Mouse (Mus musculus) A20 (cell line): Measurements from ENCODE around the gene Gbf1.

Experiments
- DNase-seq: peaks from one replicate; pipeline ENCODE4 v3.0.0-alpha.2; 2011; ENCODE audit warnings: low read depth, low spot score

Gbf1 gene

GRCm38 (mm10) chr19:46223118-46223517 lies 70.8 kb downstream of the Gbf1 start:
- no peak for DNase-seq

DNA sequence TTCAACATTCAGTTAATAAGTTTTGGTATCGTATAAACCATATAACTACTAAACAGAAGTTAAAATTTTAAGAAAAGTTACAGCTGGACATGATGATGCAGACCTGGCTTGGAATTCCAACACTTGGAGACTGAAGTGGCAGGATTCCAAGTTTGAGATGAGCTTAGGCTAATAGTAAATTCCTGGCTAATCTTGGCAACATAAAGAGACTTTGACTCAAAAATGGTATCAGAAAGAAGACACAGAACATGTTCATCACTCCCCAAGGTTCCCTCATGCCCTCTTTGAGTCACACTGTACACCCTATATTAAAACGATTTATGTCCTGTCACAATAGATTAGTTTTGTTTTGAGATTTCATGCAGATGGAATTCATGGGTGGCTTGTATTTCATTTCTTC lies 72.6 kb downstream of the Gbf1 start:
- no peak for DNase-seq

DNA sequence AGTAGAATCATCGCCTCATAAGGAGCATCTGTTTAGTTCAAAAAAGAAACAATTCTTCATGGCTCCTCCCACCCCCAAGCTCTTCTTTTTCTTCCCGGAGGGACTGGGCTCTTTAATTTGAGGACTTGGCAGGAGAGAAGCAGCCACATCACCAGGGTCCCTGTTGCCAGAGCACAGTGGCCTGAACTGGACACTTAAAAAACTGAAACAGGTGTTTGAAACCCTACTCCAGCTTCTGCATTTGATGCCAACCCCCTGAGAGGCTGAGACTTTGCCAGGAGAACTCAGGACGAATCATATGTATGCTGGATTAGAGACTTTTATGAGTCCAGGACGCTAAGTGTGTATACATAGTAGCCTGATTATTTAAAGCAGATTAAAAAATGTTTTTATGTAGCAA lies 73.2 kb downstream of the Gbf1 start:
- no peak for DNase-seq

DNA sequence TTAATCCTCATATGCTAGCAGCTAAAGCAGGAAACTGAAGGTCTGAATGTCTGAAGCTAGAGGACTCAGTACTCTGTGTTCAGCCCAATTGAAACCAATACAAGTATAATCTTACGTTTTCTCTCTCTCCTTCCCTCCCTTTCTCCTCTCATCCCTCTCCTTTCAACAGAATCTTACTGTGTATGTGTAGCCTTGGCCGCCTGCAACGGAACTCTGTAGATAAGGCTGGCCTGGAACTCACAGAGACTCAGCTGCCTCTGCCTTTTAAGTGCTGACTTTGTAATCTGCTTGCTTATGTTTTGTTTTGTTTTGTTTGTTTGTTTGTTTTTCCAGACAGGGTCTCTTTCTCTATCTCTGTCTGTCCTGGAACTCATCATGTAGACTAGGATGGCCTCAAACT lies 74.0 kb downstream of the Gbf1 start:
- no peak for DNase-seq

DNA sequence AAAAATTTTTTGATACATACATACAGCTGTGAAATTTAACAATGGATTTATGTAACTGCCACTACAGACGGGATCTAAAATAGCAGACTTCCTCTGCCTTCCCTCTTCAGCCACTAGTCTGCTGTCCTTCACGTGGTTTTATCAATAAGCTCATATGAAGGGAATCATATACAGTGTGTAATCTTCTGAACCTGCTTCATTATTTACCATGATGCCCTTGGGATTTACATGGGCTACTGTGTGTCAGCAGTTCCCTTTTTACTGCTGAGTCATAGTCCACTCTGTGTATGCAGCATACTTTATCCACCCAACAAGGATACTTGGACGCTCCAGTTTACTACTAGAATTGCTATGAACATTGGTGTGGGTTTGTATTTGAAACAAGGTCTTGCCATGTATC lies 75.0 kb downstream of the Gbf1 start:
- peak; percentile 43 for DNase-seq

GRCm38 (mm10) chr19:46234450-46234849 lies 82.1 kb downstream of the Gbf1 start:
- DNase-seq: no peak

- no peak for DNase-seq
Observed at GRCm38 (mm10) chr19:46236658-46237057, 84.3 kb downstream of the Gbf1 start.

- peak; percentile 93 for DNase-seq
Observed at GRCm38 (mm10) chr19:46240246-46240645, 87.9 kb downstream of the Gbf1 start.

DNA sequence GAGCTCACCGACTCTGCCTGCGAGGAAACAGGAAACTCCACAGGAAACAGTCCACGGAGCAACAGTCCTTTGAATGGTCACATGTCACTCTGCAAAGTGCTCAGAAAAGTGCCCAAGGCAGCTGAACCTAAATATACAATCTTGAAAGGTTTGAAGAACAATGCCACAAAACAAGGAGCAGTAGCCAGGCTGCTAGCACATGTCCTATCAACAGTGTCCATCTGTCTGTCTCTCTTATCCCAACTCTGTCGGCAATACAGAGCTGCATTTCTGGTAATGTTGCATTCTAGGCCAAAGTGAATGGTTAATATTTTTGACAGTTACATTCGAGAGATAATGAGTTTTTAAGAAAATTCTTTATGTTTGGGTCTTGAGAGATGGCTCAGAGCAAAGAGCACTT lies 90.1 kb downstream of the Gbf1 start:
- DNase-seq: no peak

GRCm38 (mm10) chr19:46244628-46245027 lies 92.3 kb downstream of the Gbf1 start:
- DNase-seq: no peak

DNA sequence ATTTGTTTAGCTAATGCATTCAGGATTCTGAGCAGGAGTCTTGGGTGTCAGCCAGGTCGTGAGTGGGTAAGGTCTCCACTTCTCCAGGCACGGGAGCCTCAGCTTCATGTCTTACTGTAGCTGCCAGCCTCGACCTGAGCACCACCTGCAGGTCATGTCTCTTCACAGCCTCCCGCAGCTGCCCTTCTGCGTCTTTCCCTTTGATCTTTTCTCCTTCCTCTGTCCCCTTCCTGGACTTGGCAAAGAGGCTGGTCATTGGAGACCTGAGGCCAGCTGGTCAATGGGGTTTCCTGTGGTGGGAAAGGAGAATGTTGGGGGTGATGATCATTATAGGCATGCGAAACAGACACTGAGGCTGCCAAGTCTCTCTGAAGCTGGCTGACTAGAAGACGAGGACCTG lies 96.7 kb downstream of the Gbf1 start:
- DNase-seq: peak; percentile 22

DNA sequence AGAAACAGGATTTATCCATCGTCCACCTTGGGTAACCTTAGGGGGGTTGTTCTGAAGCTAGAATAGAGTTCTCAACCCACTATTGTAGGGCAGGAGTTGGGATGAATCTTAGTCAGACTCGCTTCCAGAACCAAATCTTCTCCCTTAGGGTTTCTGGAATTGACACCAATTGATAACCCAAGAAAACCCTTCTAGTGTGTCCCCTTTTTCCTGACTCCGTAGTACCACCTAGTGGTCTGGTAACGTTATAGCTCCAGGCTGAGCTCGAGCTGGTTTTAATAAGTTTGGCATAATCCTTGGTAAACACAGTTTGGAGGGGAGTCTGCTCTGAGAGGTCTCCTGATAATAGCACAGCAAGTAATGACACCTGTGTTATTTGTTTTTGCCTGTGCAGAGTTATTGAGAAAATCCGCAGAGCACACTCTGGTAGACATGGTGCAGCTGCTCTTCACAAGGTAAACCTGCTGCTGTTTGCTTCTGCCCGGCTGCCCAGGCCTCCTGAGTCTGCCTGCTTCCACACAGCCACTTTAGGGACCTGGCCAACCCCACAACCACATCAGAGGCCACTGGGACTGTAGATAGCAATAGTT lies 101.9 kb downstream of the Gbf1 start:
- DNase-seq: peak; percentile 55

DNA sequence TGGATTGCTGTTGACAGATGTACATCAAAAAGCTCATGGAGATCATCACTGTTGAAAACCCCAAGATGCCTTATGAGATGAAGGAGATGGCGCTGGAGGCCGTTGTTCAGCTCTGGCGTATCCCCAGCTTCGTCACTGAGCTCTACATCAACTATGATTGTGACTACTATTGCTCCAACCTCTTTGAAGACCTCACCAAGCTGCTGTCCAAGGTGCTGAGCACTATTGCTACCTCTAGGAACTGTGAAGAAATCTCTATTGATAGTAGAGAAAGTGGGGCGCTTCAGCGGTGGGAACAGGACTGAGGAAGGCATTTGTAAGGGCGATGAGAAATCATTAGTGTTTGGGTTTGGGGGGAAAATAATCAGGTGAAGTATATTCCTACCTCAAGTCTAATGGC lies 112.5 kb downstream of the Gbf1 start:
- DNase-seq: no peak

DNA sequence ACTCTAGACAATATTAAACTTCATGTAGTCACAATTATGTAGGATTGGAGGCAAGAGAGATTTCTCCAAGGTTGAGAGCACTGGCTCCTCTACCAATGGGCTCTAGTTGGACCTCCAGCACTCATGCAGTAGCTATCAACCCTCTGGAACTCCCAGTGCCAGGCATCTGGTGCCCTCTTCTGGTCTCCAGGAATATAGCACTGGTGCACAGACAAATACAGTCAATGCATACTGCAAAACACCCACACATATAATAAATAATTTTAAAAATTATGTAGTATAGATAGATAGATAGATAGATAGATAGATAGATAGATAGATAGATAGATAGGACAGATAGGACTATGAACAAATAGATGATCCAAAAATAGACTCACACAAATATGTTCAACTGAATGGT lies 123.0 kb downstream of the Gbf1 start:
- DNase-seq: peak; percentile 53

DNA sequence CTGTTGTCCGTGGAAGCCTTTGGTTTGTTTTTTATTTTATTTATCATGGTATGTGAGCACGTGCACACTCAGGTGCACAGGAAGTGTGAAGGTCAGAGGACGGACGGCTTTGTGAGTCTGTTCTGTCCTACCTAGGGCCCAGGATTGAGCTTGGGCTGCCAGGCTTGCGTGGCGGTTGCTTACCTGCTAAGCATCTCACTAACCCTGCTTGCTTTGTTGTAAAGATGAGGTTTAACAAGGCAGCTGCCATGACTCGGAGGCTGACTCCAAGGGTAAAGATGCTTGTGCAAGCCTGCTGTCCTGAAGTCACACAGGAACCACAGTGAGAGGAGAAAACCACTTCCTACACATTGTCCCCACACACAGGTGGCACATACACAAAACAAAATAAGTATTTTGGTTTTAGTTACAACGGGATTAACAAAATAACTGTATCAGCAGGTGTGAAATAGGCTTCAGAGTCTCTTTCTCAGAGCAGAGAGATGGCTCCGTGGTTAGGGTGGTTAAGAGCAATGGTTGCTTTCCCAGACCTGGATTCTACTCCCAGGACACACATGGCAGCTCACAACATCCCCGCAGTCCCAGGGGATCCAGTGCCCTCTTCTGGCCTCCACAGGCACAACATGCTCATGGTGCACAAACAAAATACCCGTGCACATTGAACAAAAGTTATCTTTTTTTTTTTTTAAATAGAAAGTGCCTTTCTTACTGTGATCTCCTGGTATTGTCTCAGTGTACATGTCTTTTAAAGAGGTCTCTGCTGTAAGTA lies 130.0 kb downstream of the Gbf1 start:
- peak; percentile 14 for DNase-seq

- DNase-seq: no peak
Observed at GRCm38 (mm10) chr19:46284686-46285085, 132.4 kb downstream of the Gbf1 start.

DNA sequence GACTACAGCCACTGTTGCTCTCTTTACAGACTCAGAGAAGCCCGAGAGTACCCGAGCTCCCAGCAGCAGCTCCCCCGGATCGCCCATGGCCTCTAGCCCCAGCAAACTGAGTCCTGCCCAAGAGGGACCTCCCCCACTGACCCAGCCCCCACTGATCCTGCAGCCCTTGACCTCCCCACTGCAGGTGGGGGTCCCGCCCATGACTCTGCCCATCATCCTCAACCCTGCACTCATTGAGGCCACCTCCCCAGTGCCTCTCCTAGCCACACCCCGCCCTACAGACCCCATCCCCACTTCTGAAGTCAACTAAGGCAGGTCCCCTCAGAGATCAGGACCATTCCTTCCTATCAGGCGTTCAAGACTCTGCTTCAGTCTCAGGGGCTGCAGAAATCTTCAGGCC lies 133.3 kb downstream of the Gbf1 start:
- no peak for DNase-seq

DNA sequence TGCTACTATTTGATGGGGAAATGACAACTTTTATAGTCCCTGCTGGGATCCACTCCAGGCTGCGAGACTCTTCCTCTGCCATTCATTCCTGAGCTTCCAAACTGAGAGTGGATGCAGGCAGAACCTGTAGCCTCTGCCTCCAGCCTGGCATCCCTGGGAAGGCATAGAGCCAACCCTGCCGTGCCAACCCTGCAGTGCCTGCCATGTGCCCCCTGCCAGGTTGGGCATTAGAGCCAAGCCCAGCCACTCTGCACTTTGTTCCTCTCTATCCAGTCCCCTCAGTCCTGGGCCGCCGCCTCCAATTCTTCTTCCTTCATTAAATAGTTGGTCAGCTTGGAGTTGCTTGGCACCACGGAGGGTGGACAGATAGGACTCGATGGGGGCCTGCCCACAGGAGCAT lies 133.7 kb downstream of the Gbf1 start:
- DNase-seq: no peak

GRCm38 (mm10) chr19:46286926-46287325 lies 134.6 kb downstream of the Gbf1 start:
- no peak for DNase-seq

DNA sequence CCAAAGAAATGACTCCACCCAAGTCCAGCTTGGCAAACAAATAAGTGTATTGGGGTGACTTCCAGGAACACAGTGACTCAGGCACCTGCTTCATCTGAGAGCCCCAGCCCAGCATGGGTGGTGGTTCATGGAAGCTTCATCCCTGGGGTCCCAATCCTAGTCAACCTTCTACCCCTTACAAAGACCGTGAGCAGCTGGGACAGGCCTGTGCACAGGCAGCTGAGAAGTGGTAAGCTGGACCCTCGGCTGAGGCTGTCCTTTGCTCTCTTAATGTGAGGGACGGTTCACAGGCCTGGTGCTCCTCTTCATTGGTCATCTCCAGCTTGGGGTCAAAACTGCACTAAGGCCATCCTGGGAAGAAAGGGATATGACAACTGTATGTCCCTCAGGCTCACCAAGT lies 135.3 kb downstream of the Gbf1 start:
- no peak for DNase-seq

GRCm38 (mm10) chr19:46290535-46291105 lies 138.3 kb downstream of the Gbf1 start:
- DNase-seq: peak; percentile 37

- no peak for DNase-seq
Observed at GRCm38 (mm10) chr19:46296938-46297337, 144.6 kb downstream of the Gbf1 start.
